Mouse (Mus musculus): ENCODE data around the gene Ephx1. TPM values are rescaled to one million over a fixed set of nuclear protein-coding genes. Genes with fewer than 3 reads are reported as not detected.

Gene Ephx1
- polyA plus RNA-seq (2014; fragmentation: Nextera tagmentation; extraction: Ambion mirVana): 3.6 and 4.0 TPM in 2 replicates

GRCm38 (mm10) chr1:181020756-181021487 lies at the start of gene Ephx1:
Gene Ephx1, minus strand, starts transcription at chr1:181020904.
- DNase-seq: no peak
- no peak for TF ChIP-seq CTCF (IDR thresholded peaks at IDR 0.05; ENCODE audit: low read depth)
- 38% methylated on average over 5 of the region's 5 CpGs for WGBS
- no peak for ATAC-seq (ENCODE audit: insufficient read depth)
- Histone ChIP-seq H3K4me2 (no peak within 1 kb of the TSS), H3K36me3 (ENCODE audit: insufficient read depth) (no peaks in the 10 kb centered on the region), H3K27me3 (ENCODE audit: insufficient read depth, low read length) (no peaks in the 10 kb centered on the region), H3K9me3 (ENCODE audit: low read depth, low read length) (no peaks in the 10 kb centered on the region), H3K4me1 (ENCODE audit: insufficient read depth) (0 out of 2 replicates have a peak, but pooled peaks cover 4% of the 10 kb centered on the region), H3K4me3 (ENCODE audit: low read depth, low read length) (no peak within 1 kb of the TSS), H3K27ac (ENCODE audit: low read depth) (no peak within 1 kb of the TSS), H3K9ac (no peak within 1 kb of the TSS)

- WGBS: 59% methylated on average over 11 of the region's 11 CpGs
- Histone ChIP-seq H3K27ac (ENCODE audit: low read depth) (no peak overlapping the region), H3K9ac (no peak overlapping the region), H3K9me3 (ENCODE audit: low read depth, low read length) (no peaks in the 10 kb centered on the region), H3K4me3 (ENCODE audit: low read depth, low read length) (no peak overlapping the region), H3K27me3 (ENCODE audit: insufficient read depth, low read length) (no peaks in the 10 kb centered on the region), H3K4me1 (ENCODE audit: insufficient read depth) (no peaks in the 10 kb centered on the region), H3K4me2 (no peak overlapping the region), H3K36me3 (ENCODE audit: insufficient read depth) (no peaks in the 10 kb centered on the region)
- DNase-seq (no peak), ATAC-seq (ENCODE audit: insufficient read depth) (no peak)
- no peak for TF ChIP-seq CTCF (IDR thresholded peaks at IDR 0.05; ENCODE audit: low read depth)
These were observed 49.0 kb upstream of the Ephx1 start for GRCm38 (mm10) chr1:181069671-181070070.

- no peak for TF ChIP-seq CTCF (IDR thresholded peaks at IDR 0.05; ENCODE audit: low read depth)
- Histone ChIP-seq H3K4me1 (ENCODE audit: insufficient read depth) (no peaks in the 10 kb centered on the region), H3K9me3 (ENCODE audit: low read depth, low read length) (no peaks in the 10 kb centered on the region), H3K4me2 (no peak overlapping the region), H3K27me3 (ENCODE audit: insufficient read depth, low read length) (no peaks in the 10 kb centered on the region), H3K27ac (ENCODE audit: low read depth) (no peak overlapping the region), H3K4me3 (ENCODE audit: low read depth, low read length) (no peak overlapping the region), H3K9ac (no peak overlapping the region), H3K36me3 (ENCODE audit: insufficient read depth) (no peaks in the 10 kb centered on the region)
- DNase-seq: no peak
- no peak for ATAC-seq (ENCODE audit: insufficient read depth)
- WGBS: 79% methylated on average over 1 of the region's 1 CpGs
These were observed 47.6 kb upstream of the Ephx1 start for GRCm38 (mm10) chr1:181068344-181068743.

GRCm38 (mm10) chr1:181064648-181065047 lies 43.9 kb upstream of the Ephx1 start:
- H3K27me3 ChIP-seq (ENCODE audit: insufficient read depth, low read length): no peaks in the 10 kb centered on the region
- DNase-seq (no peak), ATAC-seq (ENCODE audit: insufficient read depth) (no peak)
- no peaks in the 10 kb centered on the region for H3K4me1 ChIP-seq (ENCODE audit: insufficient read depth)
- H3K36me3 ChIP-seq (ENCODE audit: insufficient read depth): no peaks in the 10 kb centered on the region
- H3K9ac ChIP-seq: no peak overlapping the region
- no peaks in the 10 kb centered on the region for H3K9me3 ChIP-seq (ENCODE audit: low read depth, low read length)
- H3K4me3 ChIP-seq (ENCODE audit: low read depth, low read length): no peak overlapping the region
- no peak overlapping the region for H3K4me2 ChIP-seq
- H3K27ac ChIP-seq (ENCODE audit: low read depth): no peak overlapping the region
- WGBS: 54% methylated on average over 6 of the region's 6 CpGs
- no peak for TF ChIP-seq CTCF (IDR thresholded peaks at IDR 0.05; ENCODE audit: low read depth)

GRCm38 (mm10) chr1:181063991-181064390 lies 43.3 kb upstream of the Ephx1 start:
- no peak for TF ChIP-seq CTCF (IDR thresholded peaks at IDR 0.05; ENCODE audit: low read depth)
- H3K4me1 ChIP-seq (ENCODE audit: insufficient read depth): no peaks in the 10 kb centered on the region
- DNase-seq (no peak), ATAC-seq (ENCODE audit: insufficient read depth) (no peak)
- H3K36me3 ChIP-seq (ENCODE audit: insufficient read depth): no peaks in the 10 kb centered on the region
- no peak overlapping the region for H3K9ac ChIP-seq
- H3K4me2 ChIP-seq: no peak overlapping the region
- WGBS: 47% methylated on average over 2 of the region's 2 CpGs
- no peak overlapping the region for H3K4me3 ChIP-seq (ENCODE audit: low read depth, low read length)
- no peaks in the 10 kb centered on the region for H3K9me3 ChIP-seq (ENCODE audit: low read depth, low read length)
- H3K27ac ChIP-seq (ENCODE audit: low read depth): no peak overlapping the region
- no peaks in the 10 kb centered on the region for H3K27me3 ChIP-seq (ENCODE audit: insufficient read depth, low read length)

- ATAC-seq (ENCODE audit: insufficient read depth) (no peak), DNase-seq (no peak)
- H3K4me1 ChIP-seq (ENCODE audit: insufficient read depth): no peaks in the 10 kb centered on the region
- H3K36me3 ChIP-seq (ENCODE audit: insufficient read depth): no peaks in the 10 kb centered on the region
- H3K4me2 ChIP-seq: no peak overlapping the region
- TF ChIP-seq CTCF (IDR thresholded peaks at IDR 0.05; ENCODE audit: low read depth): no peak
- no peaks in the 10 kb centered on the region for H3K27me3 ChIP-seq (ENCODE audit: insufficient read depth, low read length)
- WGBS: 48% methylated on average over 3 of the region's 3 CpGs
- H3K27ac ChIP-seq (ENCODE audit: low read depth): no peak overlapping the region
- H3K9me3 ChIP-seq (ENCODE audit: low read depth, low read length): no peaks in the 10 kb centered on the region
- H3K4me3 ChIP-seq (ENCODE audit: low read depth, low read length): no peak overlapping the region
- H3K9ac ChIP-seq: no peak overlapping the region
These were observed 41.2 kb upstream of the Ephx1 start for GRCm38 (mm10) chr1:181061784-181062485.

- Histone ChIP-seq H3K27me3 (ENCODE audit: insufficient read depth, low read length) (no peaks in the 10 kb centered on the region), H3K4me1 (ENCODE audit: insufficient read depth) (no peaks in the 10 kb centered on the region), H3K9ac (no peak overlapping the region), H3K4me2 (no peak overlapping the region), H3K9me3 (ENCODE audit: low read depth, low read length) (no peaks in the 10 kb centered on the region), H3K27ac (ENCODE audit: low read depth) (no peak overlapping the region), H3K36me3 (ENCODE audit: insufficient read depth) (no peaks in the 10 kb centered on the region), H3K4me3 (ENCODE audit: low read depth, low read length) (no peak overlapping the region)
- DNase-seq (no peak), ATAC-seq (ENCODE audit: insufficient read depth) (no peak)
- 68% methylated on average over 4 of the region's 4 CpGs for WGBS
- no peak for TF ChIP-seq CTCF (IDR thresholded peaks at IDR 0.05; ENCODE audit: low read depth)
These were observed 32.2 kb upstream of the Ephx1 start for GRCm38 (mm10) chr1:181052898-181053297.

Data from lung, embryonic 14.5 days (tissue).